Mouse (Mus musculus) left cerebral cortex, adult 2 months (tissue): ENCODE measurements at regions not wholly inside any gene's neighbourhood (a gene's known extent, or its start where the extent isn't known, plus 50 kb on each side); places are given as distances from the start of the nearest gene placed in this dataset.
"Not testable (repeated sequence)": the region's sequence is repeated elsewhere in the genome, so short reads cannot be mapped to it uniquely, and the experiment has no call there.

ENCODE experiments used
- DNase-seq, 2 experiments: peaks; one replicate each; pipeline ENCODE4 v3.0.0; 2021 to 2022; ENCODE audit warnings: low spot score in 2 of 2, mixed read lengths in 1 of 2; ENCODE audit errors: extremely low spot score in 1 of 2
- H3K27ac ChIP-seq: fragments of 200-600 bp; 2 replicates; pipeline ENCODE4 v1.8.1; 2022
- H3K4me3 ChIP-seq: fragments of 200-600 bp; 2 replicates; pipeline ENCODE4 v1.8.1; 2022
- CTCF ChIP-seq: fragments of 200-600 bp; IDR thresholded peaks from 2 replicates; pipeline ENCODE4 v1.8.1; 2022; ENCODE audit warnings: antibody characterized with exemption, mild to moderate bottlenecking, moderate library complexity
- intact Hi-C: fragments of 180-260 bp; cut with DNase I; formaldehyde crosslinking; loops from one replicate; pipeline ENCODE4 v1.15.1; 2025

DNA sequence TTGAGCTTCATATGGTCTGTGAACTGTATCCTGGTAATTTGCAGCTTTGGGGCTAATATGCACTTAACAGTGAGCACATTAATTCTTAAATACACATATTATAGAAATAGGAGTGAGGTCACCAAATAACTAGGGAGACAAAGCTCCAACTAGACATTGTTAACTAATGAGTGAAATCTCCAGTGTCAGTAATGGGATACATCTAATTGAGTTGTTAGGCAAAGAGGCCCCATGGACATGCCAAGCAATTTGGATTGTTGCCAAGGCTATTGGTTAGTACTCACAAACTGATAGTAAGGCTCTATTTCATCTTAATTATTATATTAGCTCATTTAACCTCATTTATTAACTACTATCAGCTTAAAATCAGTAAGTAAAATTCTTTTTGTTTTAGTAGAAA is 698.5 kb downstream of the Triml1 start:
- DNase-seq: no peak
- TF ChIP-seq CTCF: no peak
- intact Hi-C loops: no loop called here
- no peak overlapping the region for H3K27ac ChIP-seq
- no peak overlapping the region for H3K4me3 ChIP-seq

DNA sequence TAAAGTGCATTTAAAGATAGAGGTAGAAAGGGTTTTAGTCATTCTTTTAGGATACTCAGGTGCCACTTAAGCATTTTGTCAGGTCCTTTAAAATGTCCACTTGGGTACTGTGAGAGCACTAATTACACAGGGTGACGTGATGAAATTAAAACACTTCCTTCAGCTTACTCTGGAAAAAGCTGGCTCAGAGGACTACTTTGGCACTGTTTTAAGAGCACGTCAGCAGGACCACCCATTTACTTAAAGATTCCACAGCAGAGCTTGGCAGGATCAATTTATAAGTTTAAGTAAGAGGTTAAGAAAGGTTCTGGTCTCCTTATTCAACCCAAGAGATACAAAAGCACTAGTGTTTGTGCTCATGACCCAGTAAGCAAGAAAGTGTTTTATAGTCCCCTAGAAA is 738.7 kb downstream of the Triml1 start:
- no peak for DNase-seq
- H3K4me3 ChIP-seq: no peak overlapping the region
- H3K27ac ChIP-seq: no peak overlapping the region
- intact Hi-C loops: no loop called here
- no peak for TF ChIP-seq CTCF

DNA sequence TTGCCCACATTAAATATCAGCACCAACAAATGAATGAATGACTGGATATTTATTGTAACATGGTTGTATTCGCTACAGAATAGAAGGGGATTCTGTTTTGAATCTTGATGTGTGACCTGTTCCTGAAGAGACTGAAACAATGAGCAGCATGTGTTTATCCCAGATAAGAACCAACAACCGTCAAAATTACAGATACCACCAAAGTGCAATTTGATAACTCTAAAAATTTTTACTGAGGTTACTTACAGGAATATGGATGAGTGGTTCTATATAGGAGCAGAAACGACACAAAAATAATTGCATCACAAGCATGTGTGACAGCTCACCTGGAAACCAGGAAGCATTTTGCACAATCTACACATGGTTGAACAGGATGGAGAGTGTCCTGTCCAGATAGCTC is 744.4 kb downstream of the Triml1 start:
- Histone ChIP-seq H3K27ac (no peak overlapping the region), H3K4me3 (no peak overlapping the region)
- TF ChIP-seq CTCF: no peak
- DNase-seq: no peak
- intact Hi-C loops: no loop called here

DNA sequence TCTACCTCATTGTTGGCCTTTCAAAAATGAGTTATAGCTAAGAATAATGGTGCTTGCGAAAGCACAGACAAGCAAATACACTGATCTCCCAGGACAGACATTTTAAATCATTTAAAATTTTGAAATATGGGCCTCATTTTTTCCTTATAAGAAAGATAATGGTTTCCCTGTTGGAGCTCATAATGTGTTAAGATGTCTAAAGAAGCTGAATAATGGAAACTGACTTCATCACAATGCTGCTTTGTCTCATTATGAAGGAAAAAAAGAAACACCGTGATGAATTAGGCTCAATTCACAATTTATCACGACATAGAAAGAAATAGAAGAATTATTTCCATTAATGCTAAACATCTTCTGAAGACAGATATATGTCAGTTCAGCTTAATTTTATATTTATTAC is 752.5 kb downstream of the Triml1 start:
- H3K4me3 ChIP-seq: no peak overlapping the region
- intact Hi-C loops: no loop called here
- no peak for TF ChIP-seq CTCF

DNA sequence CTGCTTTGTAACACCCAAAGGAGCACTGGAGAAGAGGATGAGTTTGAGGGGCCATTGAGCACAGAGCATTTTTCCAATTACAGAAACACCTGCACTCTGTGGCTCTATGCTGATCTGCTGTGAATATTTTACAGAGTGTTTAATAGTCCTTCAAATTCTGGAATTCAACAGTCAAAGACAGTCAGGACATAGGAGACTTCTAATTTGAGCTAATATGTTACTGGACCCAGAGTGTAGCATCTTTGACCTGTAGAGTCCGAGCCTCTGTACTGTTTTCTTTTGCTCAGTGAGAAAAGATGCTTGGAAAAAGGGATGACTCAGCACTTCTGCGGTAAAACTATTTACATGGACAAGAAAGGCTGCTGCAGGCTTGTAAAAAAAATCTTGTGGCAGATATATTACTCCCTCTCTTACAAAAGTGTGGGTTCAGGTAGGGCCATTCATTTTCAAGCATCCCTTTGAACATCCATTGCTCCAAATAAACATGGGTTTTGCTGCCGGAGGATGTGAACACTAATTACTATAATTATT is 793.1 kb downstream of the Triml1 start:
- Histone ChIP-seq H3K4me3 (no peak overlapping the region), H3K27ac (no peak overlapping the region)
- DNase-seq: no peak
- intact Hi-C loops: no loop called here
- TF ChIP-seq CTCF: no peak

More for the DNA sequence above, 752.5 kb downstream of the Triml1 start:
- DNase-seq: no peak
- no peak overlapping the region for H3K27ac ChIP-seq

DNA sequence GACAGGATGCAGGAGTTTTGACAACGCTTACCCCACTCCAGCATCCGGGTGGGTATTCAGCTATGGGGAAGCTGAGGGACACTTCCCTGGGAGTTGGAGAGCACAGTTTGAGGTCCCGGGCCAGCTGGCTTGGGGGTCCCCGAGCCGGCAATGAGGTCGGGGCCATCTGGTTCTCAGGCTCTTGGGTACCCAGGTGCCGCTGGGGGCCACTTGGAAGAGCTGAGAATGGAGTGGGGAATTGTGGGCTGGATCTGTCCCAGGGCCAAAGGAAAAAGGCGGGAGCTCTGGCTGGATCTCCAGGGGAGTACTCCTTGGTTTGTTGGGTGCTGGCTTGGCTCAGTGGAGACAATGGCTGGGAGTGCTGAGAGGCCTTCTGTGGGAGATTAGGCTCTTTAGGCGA is 806.6 kb downstream of the Triml1 start:
- no peak overlapping the region for H3K27ac ChIP-seq
- intact Hi-C loops: no loop called here
- H3K4me3 ChIP-seq: no peak overlapping the region
- TF ChIP-seq CTCF: no peak
- no peak for DNase-seq

GRCm38 (mm10) chr8:42324663-42325062 is 816.6 kb downstream of the Triml1 start:
- intact Hi-C loops: no loop called here
- Histone ChIP-seq H3K4me3 (no peak overlapping the region), H3K27ac (no peak overlapping the region)
- TF ChIP-seq CTCF: no peak
- no peak for DNase-seq

- no peak overlapping the region for H3K27ac ChIP-seq
- DNase-seq: no peak
- TF ChIP-seq CTCF: no peak
- intact Hi-C loops: no loop called here
- no peak overlapping the region for H3K4me3 ChIP-seq
These were observed 818.4 kb downstream of the Triml1 start for GRCm38 (mm10) chr8:42322862-42323261.

DNA sequence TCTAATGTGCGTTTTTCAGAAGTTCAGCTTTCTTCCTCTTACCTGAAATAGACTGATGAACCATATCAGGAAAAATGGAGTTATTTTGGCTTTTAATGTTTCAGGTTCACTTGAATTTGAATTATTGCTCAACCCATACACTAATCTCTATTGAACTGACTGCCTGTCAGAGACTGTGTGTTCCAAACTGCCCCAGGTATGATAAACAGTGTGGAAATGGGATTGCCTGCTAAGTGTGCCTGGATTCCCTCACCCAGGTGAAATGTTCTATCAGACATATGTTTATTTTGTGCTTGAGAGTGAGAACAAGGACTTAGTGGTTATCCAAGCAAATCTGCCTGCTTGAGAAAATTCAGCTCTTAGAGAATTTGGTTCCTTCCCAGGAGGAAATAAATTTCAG is 830.2 kb downstream of the Triml1 start:
- no peak overlapping the region for H3K27ac ChIP-seq
- intact Hi-C loops: no loop called here
- H3K4me3 ChIP-seq: no peak overlapping the region
- DNase-seq: no peak
- TF ChIP-seq CTCF: no peak

- intact Hi-C loops: no loop called here
- no peak overlapping the region for H3K27ac ChIP-seq
These were observed 849.9 kb downstream of the Triml1 start for GRCm38 (mm10) chr8:42291392-42291791.

GRCm38 (mm10) chr8:42282011-42282410 is 859.3 kb downstream of the Triml1 start:
- Histone ChIP-seq H3K27ac (no peak overlapping the region), H3K4me3 (no peak overlapping the region)
- TF ChIP-seq CTCF: no peak
- intact Hi-C loops: loop anchor here (2.0 kb wide), 1 partner anchor 25 kb away; no protein-coding TSS in a partner anchor
- no peak for DNase-seq

More at GRCm38 (mm10) chr8:42291392-42291791, 849.9 kb downstream of the Triml1 start:
- no peak for TF ChIP-seq CTCF
- H3K4me3 ChIP-seq: no peak overlapping the region
- no peak for DNase-seq

- H3K27ac ChIP-seq: no peak overlapping the region
- H3K4me3 ChIP-seq: no peak overlapping the region
- no peak for TF ChIP-seq CTCF
- intact Hi-C loops: no loop called here
- DNase-seq: no peak
These were observed 836.5 kb upstream of the Frg1 start for GRCm38 (mm10) chr8:42253358-42253757.

DNA sequence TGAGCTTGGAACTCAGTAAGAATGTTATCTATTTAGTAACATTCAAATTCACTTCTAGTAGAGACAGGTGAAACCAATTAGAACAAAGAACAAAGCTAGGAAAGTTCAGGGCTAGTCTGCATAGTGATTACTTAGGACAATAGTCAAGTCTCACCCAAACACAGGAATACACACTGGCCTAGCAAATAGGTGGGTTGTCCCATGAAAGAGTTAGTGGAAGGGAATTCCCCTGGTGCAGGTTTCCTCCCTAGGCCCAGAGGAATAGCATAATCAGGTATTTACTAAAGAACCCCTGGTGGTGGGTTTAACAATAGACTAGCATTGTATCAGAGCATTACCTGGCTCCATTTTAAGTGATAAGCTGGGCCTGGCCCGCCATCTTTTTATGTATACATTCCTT is 825.4 kb upstream of the Frg1 start:
- H3K4me3 ChIP-seq, H3K27ac ChIP-seq, DNase-seq, intact Hi-C loops: not testable (repeated sequence)
